Mouse (Mus musculus): Measurements from ENCODE around the gene Plscr3. TPM values are rescaled to one million over a fixed set of nuclear protein-coding genes. Genes with fewer than 3 reads are reported as not detected.

Gene Plscr3
- polyA plus RNA-seq, 1 experiment from 2014 or later: 105 TPM

GRCm38 (mm10) chr11:69871822-69872221 is 25.6 kb downstream of the Plscr3 start:
- H3K4me3 ChIP-seq (replicated peaks): no peak overlapping the region
- no peaks in the 10 kb centered on the region for H3K9me3 ChIP-seq (replicated peaks)
- no peaks in the 10 kb centered on the region for H3K36me3 ChIP-seq
- H3K9ac ChIP-seq: no peak overlapping the region
- H3K4me2 ChIP-seq: no peak overlapping the region
- no peak overlapping the region for H3K27ac ChIP-seq
- no peaks in the 10 kb centered on the region for H3K27me3 ChIP-seq
- peaks cover 10% of the 10 kb centered on the region for H3K4me1 ChIP-seq
- no peak for ATAC-seq (replicated peaks; ENCODE audit: low FRiP score)
- WGBS: 83% methylated on average over 7 of the region's 7 CpGs

- H3K4me2 ChIP-seq: no peak overlapping the region
- no peak overlapping the region for H3K9ac ChIP-seq
- H3K27me3 ChIP-seq: no peaks in the 10 kb centered on the region
- no peak overlapping the region for H3K4me3 ChIP-seq (replicated peaks)
- no peaks in the 10 kb centered on the region for H3K36me3 ChIP-seq
- 62% methylated on average over 4 of the region's 4 CpGs for WGBS
- no peak overlapping the region for H3K27ac ChIP-seq
- no peaks in the 10 kb centered on the region for H3K9me3 ChIP-seq (replicated peaks)
- peaks cover 16% of the 10 kb centered on the region for H3K4me1 ChIP-seq
- ATAC-seq (replicated peaks; ENCODE audit: low FRiP score): no peak
Measured at GRCm38 (mm10) chr11:69872451-69872850, 26.3 kb downstream of the Plscr3 start.

- Histone ChIP-seq H3K27me3 (no peaks in the 10 kb centered on the region), H3K27ac (peak overlapping the region; percentile 37; the same call in 1 of the 2 replicates), H3K4me1 (peaks cover 44% of the 10 kb centered on the region), H3K4me2 (0 out of 2 replicates have a peak overlapping the region, but pooled peaks have one; percentile 46), H3K9me3 (replicated peaks) (no peaks in the 10 kb centered on the region), H3K4me3 (replicated peaks) (no peak overlapping the region), H3K36me3 (no peaks in the 10 kb centered on the region), H3K9ac (no peak overlapping the region)
- 49% methylated on average over 7 of the region's 7 CpGs for WGBS
- ATAC-seq (replicated peaks; ENCODE audit: low FRiP score): no peak
Measured at GRCm38 (mm10) chr11:69876186-69876585, 30.0 kb downstream of the Plscr3 start.

GRCm38 (mm10) chr11:69876867-69877266 is 30.7 kb downstream of the Plscr3 start:
- Histone ChIP-seq H3K4me3 (replicated peaks) (peak overlapping the region; percentile 18), H3K9me3 (replicated peaks) (no peaks in the 10 kb centered on the region), H3K36me3 (no peaks in the 10 kb centered on the region), H3K27ac (peak overlapping the region; percentile 37; the same call in 1 of the 2 replicates), H3K9ac (0 out of 2 replicates have a peak overlapping the region, but pooled peaks have one; percentile 1), H3K4me2 (peak overlapping the region; percentile 46), H3K27me3 (no peaks in the 10 kb centered on the region), H3K4me1 (peaks cover 51% of the 10 kb centered on the region)
- 5% methylated on average over 12 of the region's 12 CpGs for WGBS
- no peak for ATAC-seq (replicated peaks; ENCODE audit: low FRiP score)

GRCm38 (mm10) chr11:69877878-69878277 is 31.7 kb downstream of the Plscr3 start, which contains the start of gene Tmem95:
Gene Tmem95 (minus strand): TSS chr11:69878018.
- Histone ChIP-seq H3K27me3 (no peaks in the 10 kb centered on the region), H3K4me1 (peaks cover 57% of the 10 kb centered on the region), H3K4me3 (replicated peaks) (peak within 1 kb of the TSS; percentile 63), H3K9ac (peak within 1 kb of the TSS; percentile 15), H3K27ac (0 out of 2 replicates have a peak within 1 kb of the TSS, but pooled peaks have one; percentile 37), H3K9me3 (replicated peaks) (no peaks in the 10 kb centered on the region), H3K4me2 (peak within 1 kb of the TSS; percentile 80), H3K36me3 (no peaks in the 10 kb centered on the region)
- no peak for ATAC-seq (replicated peaks; ENCODE audit: low FRiP score)
- 88% methylated on average over 11 of the region's 11 CpGs for WGBS

GRCm38 (mm10) chr11:69878399-69878798 is 32.2 kb downstream of the Plscr3 start:
- Histone ChIP-seq H3K9me3 (replicated peaks) (no peaks in the 10 kb centered on the region), H3K4me1 (peaks cover 57% of the 10 kb centered on the region), H3K4me2 (peak overlapping the region; percentile 80; the same call in 1 of the 2 replicates), H3K27me3 (no peaks in the 10 kb centered on the region), H3K9ac (0 out of 2 replicates have a peak overlapping the region, but pooled peaks have one; percentile 15), H3K4me3 (replicated peaks) (peak overlapping the region; percentile 63; the same call in 1 of the 2 replicates), H3K36me3 (no peaks in the 10 kb centered on the region), H3K27ac (no peak overlapping the region)
- WGBS: 81% methylated on average over 3 of the region's 3 CpGs
- no peak for ATAC-seq (replicated peaks; ENCODE audit: low FRiP score)

DNA sequence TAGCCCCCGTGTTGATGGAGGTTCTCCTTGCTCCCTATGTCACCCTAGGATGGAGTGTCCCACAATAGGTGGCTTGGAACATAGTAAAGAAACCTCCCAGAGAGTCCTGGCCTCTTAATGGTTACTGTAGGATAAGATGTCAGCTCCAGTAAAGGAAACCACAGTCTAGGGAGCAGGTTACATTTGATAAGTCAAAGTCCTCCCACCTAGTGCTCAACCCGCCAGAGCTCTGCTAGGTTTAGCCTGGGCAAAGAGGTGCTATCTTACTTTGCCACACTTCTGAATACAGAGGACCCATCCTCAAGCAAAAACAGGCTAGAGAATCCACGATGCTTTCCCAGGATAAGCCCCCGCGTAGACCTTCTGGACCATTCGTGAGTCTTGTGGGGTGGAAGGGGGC is 32.8 kb downstream of the Plscr3 start:
- Histone ChIP-seq H3K4me1 (peaks cover 61% of the 10 kb centered on the region), H3K27me3 (no peaks in the 10 kb centered on the region), H3K4me2 (peak overlapping the region; percentile 80), H3K36me3 (no peaks in the 10 kb centered on the region), H3K9me3 (replicated peaks) (no peaks in the 10 kb centered on the region), H3K9ac (peak overlapping the region; percentile 15), H3K27ac (no peak overlapping the region), H3K4me3 (replicated peaks) (peak overlapping the region; percentile 63)
- no peak for ATAC-seq (replicated peaks; ENCODE audit: low FRiP score)
- WGBS: 89% methylated on average over 6 of the region's 6 CpGs

DNA sequence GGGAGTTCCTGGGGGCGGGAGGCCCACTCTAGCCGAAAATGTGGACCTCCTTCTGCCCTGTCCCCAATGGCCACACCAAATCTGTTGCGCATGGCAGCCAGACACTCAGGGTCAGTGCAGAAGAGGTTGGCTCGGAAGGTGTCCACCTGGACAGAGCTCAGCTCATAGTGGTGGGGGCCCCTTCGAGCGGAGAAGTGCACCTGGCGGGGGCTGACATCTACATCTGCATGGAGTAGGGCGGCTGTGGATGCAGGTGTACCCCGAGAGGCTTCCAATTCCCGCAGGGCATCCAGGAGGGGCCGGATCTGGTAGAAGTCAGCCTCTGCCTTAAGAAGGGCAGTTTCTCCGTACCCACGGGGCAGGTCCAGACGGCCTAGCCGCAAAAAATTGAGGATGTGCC is 33.5 kb downstream of the Plscr3 start:
- H3K4me2 ChIP-seq: peak overlapping the region; percentile 80
- H3K9me3 ChIP-seq (replicated peaks): no peaks in the 10 kb centered on the region
- H3K27me3 ChIP-seq: no peaks in the 10 kb centered on the region
- peaks cover 67% of the 10 kb centered on the region for H3K4me1 ChIP-seq
- H3K36me3 ChIP-seq: no peaks in the 10 kb centered on the region
- peak overlapping the region; percentile 97 for H3K27ac ChIP-seq
- H3K9ac ChIP-seq: peak overlapping the region; percentile 69
- 44% methylated on average over 15 of the region's 15 CpGs for WGBS
- ATAC-seq (replicated peaks; ENCODE audit: low FRiP score): no peak
- peak overlapping the region; percentile 63 for H3K4me3 ChIP-seq (replicated peaks)

- peak overlapping the region; percentile 63 for H3K4me3 ChIP-seq (replicated peaks)
- no peaks in the 10 kb centered on the region for H3K27me3 ChIP-seq
- H3K27ac ChIP-seq: peak overlapping the region; percentile 97
- peak overlapping the region; percentile 69 for H3K9ac ChIP-seq
- under 1% methylated on average over 18 of the region's 18 CpGs for WGBS
- ATAC-seq (replicated peaks; ENCODE audit: low FRiP score): no peak; the same call in 1 of the 2 replicates
- H3K9me3 ChIP-seq (replicated peaks): no peaks in the 10 kb centered on the region
- peaks cover 67% of the 10 kb centered on the region for H3K4me1 ChIP-seq
- H3K4me2 ChIP-seq: peak overlapping the region; percentile 80
- no peaks in the 10 kb centered on the region for H3K36me3 ChIP-seq
Measured at GRCm38 (mm10) chr11:69880506-69880852, 34.3 kb downstream of the Plscr3 start.

GRCm38 (mm10) chr11:69880853-69881603 is 34.9 kb downstream of the Plscr3 start, which contains the start of gene Kctd11:
Gene Kctd11 (minus strand): TSS chr11:69881406.
- Histone ChIP-seq H3K36me3 (no peaks in the 10 kb centered on the region), H3K9ac (peak within 1 kb of the TSS; percentile 69), H3K27me3 (no peaks in the 10 kb centered on the region), H3K4me3 (replicated peaks) (peak within 1 kb of the TSS; percentile 63), H3K9me3 (replicated peaks) (no peaks in the 10 kb centered on the region), H3K4me1 (peaks cover 64% of the 10 kb centered on the region), H3K4me2 (peak within 1 kb of the TSS; percentile 80), H3K27ac (peak within 1 kb of the TSS; percentile 97)
- ATAC-seq (replicated peaks; ENCODE audit: low FRiP score): peak; percentile 92
- WGBS: under 1% methylated on average over 46 of the region's 46 CpGs

- Histone ChIP-seq H3K4me1 (peaks cover 55% of the 10 kb centered on the region), H3K36me3 (no peaks in the 10 kb centered on the region), H3K9ac (peak overlapping the region; percentile 69), H3K4me2 (peak overlapping the region; percentile 80), H3K9me3 (replicated peaks) (no peaks in the 10 kb centered on the region), H3K27me3 (no peaks in the 10 kb centered on the region), H3K27ac (peak overlapping the region; percentile 97), H3K4me3 (replicated peaks) (peak overlapping the region; percentile 63)
- WGBS: 55% methylated on average over 21 of the region's 21 CpGs
- ATAC-seq (replicated peaks; ENCODE audit: low FRiP score): no peak
Measured at GRCm38 (mm10) chr11:69881787-69882670, 35.9 kb downstream of the Plscr3 start.

- Histone ChIP-seq H3K4me2 (no peak overlapping the region), H3K4me1 (peaks cover 45% of the 10 kb centered on the region), H3K27ac (no peak overlapping the region), H3K4me3 (replicated peaks) (no peak overlapping the region), H3K9me3 (replicated peaks) (no peaks in the 10 kb centered on the region), H3K36me3 (no peaks in the 10 kb centered on the region), H3K9ac (no peak overlapping the region), H3K27me3 (no peaks in the 10 kb centered on the region)
- 68% methylated on average over 4 of the region's 4 CpGs for WGBS
- ATAC-seq (replicated peaks; ENCODE audit: low FRiP score): no peak
Measured at GRCm38 (mm10) chr11:69883066-69883465, 36.9 kb downstream of the Plscr3 start.
